ENCODE assay signal across 8 mouse cellular contexts in the genomic region with DNA sequence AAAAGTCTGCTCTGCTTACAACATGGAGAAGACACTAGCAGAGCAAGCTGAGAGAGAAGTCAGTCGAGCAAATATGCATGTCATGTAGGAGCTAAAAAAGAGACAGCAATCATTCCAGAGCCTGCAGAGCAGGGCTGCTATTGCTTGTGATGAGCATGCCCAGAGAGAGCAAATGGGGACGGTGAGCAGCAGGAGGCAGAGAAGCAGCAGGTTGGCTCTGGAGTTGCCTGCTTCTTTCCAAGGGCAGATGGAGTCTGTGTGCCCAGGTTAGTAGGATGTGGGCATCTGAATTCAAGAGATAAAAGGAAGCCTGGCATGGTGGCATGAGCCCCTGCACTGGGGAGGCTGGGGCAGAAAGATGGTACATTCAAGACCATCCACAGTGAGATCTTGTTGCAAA. TPM values are rescaled to one million over a fixed set of nuclear protein-coding genes. Genes with fewer than 3 reads are reported as not detected.
A peak's percentile ranks its signal among the peaks of the same experiment; 100 is the strongest.
DNase-seq lines count a peak whose midpoint lies in the region; ATAC-seq lines count a peak whose summit lies in the region.

No protein-coding gene starts in this region.

- no peak for ATAC-seq in hindbrain, embryonic 14.5 days (ENCODE audit: low FRiP score)
- 0 out of 2 replicates have a peak, but pooled peaks have one; percentile 31 for ATAC-seq in midbrain, embryonic 16.5 days
- no peak for ATAC-seq in activated CD4-positive, CD25-positive, alpha-beta regulatory T cell, adult 4 months

- H3K4me1 ChIP-seq in hindbrain, embryonic 14.5 days (replicated peaks; ENCODE audit: control insufficient read depth, insufficient read depth, low read length), result peaks cover 68% of the 10 kb centered on the region
- peaks cover 45% of the 10 kb centered on the region for H3K4me1 ChIP-seq in midbrain, embryonic 16.5 days (ENCODE audit: control insufficient read depth, insufficient read depth, low read length)

- DNase-seq in left cerebral cortex, postnatal 4 days, result peak; percentile 56
- DNase-seq in left cerebral cortex, adult 9 months (ENCODE audit: low spot score in 2 of 2), result no peak
- peak; percentile 89 for DNase-seq in cerebellum, adult 8-10 months
- peak; percentile 24 for DNase-seq in hindbrain, embryonic 14.5 days (ENCODE audit: low spot score)
- DNase-seq in spleen, postnatal 4 days (ENCODE audit: low spot score in 2 of 2), result no peak
- no peak for DNase-seq in adrenal gland, adult 2 months

- peak overlapping the region; percentile 47 for H3K4me2 ChIP-seq in hindbrain, embryonic 14.5 days (replicated peaks)
- peak overlapping the region; percentile 47 for H3K4me2 ChIP-seq in midbrain, embryonic 16.5 days (ENCODE audit: low read length)

- peak overlapping the region; percentile 36; the same call in 1 of the 2 replicates for H3K9ac ChIP-seq in hindbrain, embryonic 14.5 days
- H3K9ac ChIP-seq in midbrain, embryonic 16.5 days (ENCODE audit: low read depth, low read length), result peak overlapping the region; percentile 15; the same call in 1 of the 2 replicates

- H3K27ac ChIP-seq in hindbrain, embryonic 14.5 days, result peak overlapping the region; percentile 59
- H3K27ac ChIP-seq in midbrain, embryonic 16.5 days (ENCODE audit: low read length), result peak overlapping the region; percentile 26; the same call in 1 of the 2 replicates

- H3K4me3 ChIP-seq in hindbrain, embryonic 14.5 days (replicated peaks; ENCODE audit: low read length), result 0 out of 2 replicates have a peak overlapping the region, but pooled peaks have one; percentile 12
- H3K4me3 ChIP-seq in midbrain, embryonic 16.5 days (ENCODE audit: low read depth, low read length), result no peak overlapping the region

- no peaks in the 10 kb centered on the region for H3K27me3 ChIP-seq in hindbrain, embryonic 14.5 days (ENCODE audit: control insufficient read depth, insufficient read depth, low read length)
- H3K27me3 ChIP-seq in midbrain, embryonic 16.5 days (ENCODE audit: control insufficient read depth, insufficient read depth, low read depth, low read length), result no peaks in the 10 kb centered on the region

- intact Hi-C loops in left cerebral cortex, postnatal 4 days (cut with DNase I), result loop anchor here (10.0 kb wide), 1 partner anchor 57 kb away; no protein-coding TSS in a partner anchor

- peaks cover 3% of the 10 kb centered on the region; the same call in 1 of the 2 replicates for H3K36me3 ChIP-seq in hindbrain, embryonic 14.5 days (replicated peaks; ENCODE audit: control insufficient read depth, insufficient read depth)
- H3K36me3 ChIP-seq in midbrain, embryonic 16.5 days (ENCODE audit: control insufficient read depth, insufficient read depth, low read length), result no peaks in the 10 kb centered on the region

- WGBS in hindbrain, embryonic 14.5 days, result 17% methylated on average over 2 of the region's 2 CpGs
- 11% methylated on average over 2 of the region's 2 CpGs for WGBS in midbrain, embryonic 16.5 days

- H3K9me3 ChIP-seq in hindbrain, embryonic 14.5 days (ENCODE audit: control insufficient read depth, low read length), result no peaks in the 10 kb centered on the region
- no peaks in the 10 kb centered on the region for H3K9me3 ChIP-seq in midbrain, embryonic 16.5 days (replicated peaks; ENCODE audit: control insufficient read depth, low read length, poor library complexity, severe bottlenecking)

RNA-seq across cellular contexts. Expression of a gene that starts 6.4 kb away (rescaled TPM):
- total RNA-seq in left cerebral cortex, postnatal 4 days (2021), result 100 to 1,000 TPM; 235 to 259 TPM
- polyA plus RNA-seq in hindbrain, embryonic 14.5 days (2014; fragmentation: Nextera tagmentation; extraction: Ambion mirVana), result 49.3 and 49.4 TPM in 2 replicates
- 40.9 and 41.7 TPM in 2 replicates for polyA plus RNA-seq in midbrain, embryonic 16.5 days (2015; fragmentation: Nextera tagmentation; extraction: Ambion mirVana)
- 10 to 100 TPM; 59.7 to 68.8 TPM for total RNA-seq in adrenal gland, adult 2 months (2021)
- 9.5 and 12.9 TPM in 2 replicates for polyA plus RNA-seq in adrenal gland, adult 2 months (2012; rRNA removed)
- polyA plus RNA-seq in activated CD4-positive, CD25-positive, alpha-beta regulatory T cell, adult 4 months (2017; shearing (Covaris generic)), result 1 to 10 TPM; 2.0 to 4.2 TPM

Comparison
In these comparisons a context has a peak if more than half of its experiments do, and no peak if none do; other contexts are left out.
1. DNase-seq: peak in left cerebral cortex, postnatal 4 days (single experiment), cerebellum, adult 8-10 months (single experiment) and hindbrain, embryonic 14.5 days (single experiment); none in left cerebral cortex, adult 9 months (0 of 2), spleen, postnatal 4 days (0 of 2) and adrenal gland, adult 2 months (single experiment).